Mouse (Mus musculus): Measurements from ENCODE around the gene Senp3.
A peak's percentile ranks its signal among the peaks of the same experiment; 100 is the strongest.

The Senp3 gene

DNA sequence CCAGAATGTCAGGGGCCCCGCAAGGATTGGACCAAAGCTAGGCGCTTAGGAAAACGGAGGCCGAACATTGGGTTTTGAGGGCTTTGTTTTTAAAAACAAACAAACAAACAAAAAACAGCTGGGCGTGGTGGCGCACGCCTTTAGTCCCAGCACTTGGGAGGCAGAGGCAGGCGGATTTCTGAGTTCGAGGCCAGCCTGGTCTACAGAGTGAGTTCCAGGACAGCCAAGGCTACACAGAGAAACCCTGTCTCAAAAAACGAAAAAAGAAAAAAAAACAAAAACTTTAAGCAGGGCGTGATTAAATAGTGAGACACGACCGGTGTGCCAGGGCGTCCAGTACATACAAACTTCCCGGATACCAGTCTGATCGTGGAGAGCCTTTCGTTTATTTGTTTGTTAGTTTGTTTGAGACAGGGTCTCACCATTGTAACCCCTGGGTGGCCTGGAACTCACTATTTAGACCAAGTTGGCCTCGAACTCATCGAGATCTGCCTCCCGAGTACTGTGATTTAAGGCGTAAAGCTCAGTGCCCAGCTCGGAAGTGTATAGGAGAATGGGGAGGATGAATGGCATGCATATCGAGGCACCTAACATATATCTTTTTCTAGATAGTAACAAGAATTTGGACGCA lies 440 bp upstream of the Senp3 start:
- no peak for DNase-seq (ENCODE audit: low spot score in 2 of 2)

DNA sequence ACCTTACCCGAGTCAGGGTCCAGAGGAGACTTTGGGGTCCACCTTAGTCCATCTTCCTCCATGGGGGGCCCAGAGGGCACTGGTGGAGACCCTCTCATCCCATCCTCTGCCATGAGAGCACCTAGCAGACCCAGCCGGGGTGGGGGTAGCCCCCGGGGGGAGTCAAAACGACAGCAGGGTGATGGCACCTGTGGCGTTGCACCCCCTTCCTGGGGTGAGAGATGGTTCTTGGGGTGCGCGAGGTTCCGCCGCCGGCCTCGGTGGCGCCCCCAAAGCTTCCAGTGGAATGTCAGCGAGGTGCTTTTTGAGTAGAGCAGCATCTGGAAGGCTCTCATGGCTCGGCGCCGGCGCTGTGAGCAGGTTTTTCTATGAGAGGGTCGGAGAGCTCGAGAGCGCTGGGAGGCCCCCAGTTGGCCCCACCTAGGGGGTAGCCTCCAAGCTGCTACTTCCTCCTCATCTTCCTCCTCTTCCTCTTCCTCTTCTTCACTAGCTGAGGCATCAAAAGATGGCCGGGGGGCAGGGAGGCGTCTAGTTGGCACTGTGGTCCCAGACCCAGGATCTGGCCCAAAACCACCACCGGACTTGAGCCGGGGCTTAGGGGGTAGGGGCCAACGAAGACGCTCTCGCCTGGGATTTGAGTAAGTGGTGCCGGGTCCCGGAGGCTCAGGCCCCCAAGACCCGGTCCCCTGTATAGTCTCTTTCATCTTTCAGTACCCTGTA lies 1.6 kb downstream of the Senp3 start:
- DNase-seq (ENCODE audit: low spot score in 2 of 2), result no peak

DNA sequence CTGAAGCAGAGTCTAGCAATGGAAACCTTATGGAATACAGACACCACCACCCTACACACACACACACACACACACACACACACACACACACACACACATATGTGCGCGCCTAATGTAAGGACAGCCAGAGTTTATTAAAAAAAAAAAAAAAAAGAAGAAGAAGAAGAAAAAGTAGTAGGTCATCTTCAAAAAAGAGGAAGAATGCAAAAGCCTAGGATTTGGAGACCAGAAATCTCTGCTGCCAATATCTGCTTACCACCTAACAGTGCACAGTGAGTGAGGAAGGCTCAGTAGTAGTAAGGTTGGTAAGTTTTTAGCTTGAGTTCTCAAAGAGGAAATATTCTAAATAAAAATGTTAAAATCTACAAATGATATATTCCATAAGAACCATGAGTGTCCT lies 2.7 kb downstream of the Senp3 start:
- no peak for DNase-seq (ENCODE audit: low spot score in 2 of 2)

DNA sequence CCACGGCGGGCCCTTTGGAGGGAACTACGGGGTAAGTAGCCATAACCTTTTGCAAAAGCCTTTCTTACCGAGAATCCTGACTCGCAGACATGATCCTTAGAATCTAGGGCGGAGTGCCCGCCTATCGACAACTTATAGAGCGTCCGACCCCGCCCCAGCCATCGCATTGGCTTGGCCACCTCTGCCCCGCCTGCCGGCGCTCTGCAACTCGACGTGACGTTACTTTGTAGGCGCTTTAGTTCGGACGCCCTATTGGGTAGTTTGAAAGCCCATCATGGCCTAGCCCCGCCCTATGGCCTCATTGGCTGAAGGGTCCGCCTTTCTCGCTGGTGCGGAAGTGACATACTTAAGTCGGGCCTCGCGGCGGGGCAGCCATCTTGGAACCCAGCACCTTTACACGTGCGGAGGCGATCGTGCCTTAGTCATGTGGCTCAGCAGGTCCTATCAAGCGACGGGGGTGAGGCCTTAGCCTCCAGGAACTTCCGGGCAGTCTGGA lies 9.6 kb downstream of the Senp3 start, which contains the start of gene Eif4a1:
Gene Eif4a1 (minus strand): TSS at position 213 of the 496 bp plus-strand sequence.
- peak; percentile 100 for DNase-seq (ENCODE audit: low spot score in 2 of 2)

DNA sequence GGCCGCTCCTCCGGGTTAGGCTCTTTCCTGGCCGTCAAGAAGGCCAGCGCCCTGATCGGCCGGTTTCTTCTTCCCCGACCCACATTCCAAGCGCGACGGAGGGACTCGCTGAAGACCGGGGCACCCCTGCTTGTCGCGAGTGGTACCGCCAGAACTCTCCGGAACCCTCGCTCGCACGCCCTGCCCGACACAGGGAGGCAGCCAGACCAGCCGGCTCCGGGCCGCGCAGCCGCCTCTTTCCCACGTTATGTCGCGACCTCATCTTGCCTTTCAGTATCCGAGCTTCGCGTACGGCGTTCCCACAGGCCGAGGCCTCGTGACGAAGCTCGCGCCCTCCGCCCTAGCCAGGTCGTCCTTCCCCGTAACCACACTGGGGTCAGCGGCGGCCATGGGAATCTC lies 10.2 kb downstream of the Senp3 start:
- DNase-seq (ENCODE audit: low spot score in 2 of 2), result no peak

DNA sequence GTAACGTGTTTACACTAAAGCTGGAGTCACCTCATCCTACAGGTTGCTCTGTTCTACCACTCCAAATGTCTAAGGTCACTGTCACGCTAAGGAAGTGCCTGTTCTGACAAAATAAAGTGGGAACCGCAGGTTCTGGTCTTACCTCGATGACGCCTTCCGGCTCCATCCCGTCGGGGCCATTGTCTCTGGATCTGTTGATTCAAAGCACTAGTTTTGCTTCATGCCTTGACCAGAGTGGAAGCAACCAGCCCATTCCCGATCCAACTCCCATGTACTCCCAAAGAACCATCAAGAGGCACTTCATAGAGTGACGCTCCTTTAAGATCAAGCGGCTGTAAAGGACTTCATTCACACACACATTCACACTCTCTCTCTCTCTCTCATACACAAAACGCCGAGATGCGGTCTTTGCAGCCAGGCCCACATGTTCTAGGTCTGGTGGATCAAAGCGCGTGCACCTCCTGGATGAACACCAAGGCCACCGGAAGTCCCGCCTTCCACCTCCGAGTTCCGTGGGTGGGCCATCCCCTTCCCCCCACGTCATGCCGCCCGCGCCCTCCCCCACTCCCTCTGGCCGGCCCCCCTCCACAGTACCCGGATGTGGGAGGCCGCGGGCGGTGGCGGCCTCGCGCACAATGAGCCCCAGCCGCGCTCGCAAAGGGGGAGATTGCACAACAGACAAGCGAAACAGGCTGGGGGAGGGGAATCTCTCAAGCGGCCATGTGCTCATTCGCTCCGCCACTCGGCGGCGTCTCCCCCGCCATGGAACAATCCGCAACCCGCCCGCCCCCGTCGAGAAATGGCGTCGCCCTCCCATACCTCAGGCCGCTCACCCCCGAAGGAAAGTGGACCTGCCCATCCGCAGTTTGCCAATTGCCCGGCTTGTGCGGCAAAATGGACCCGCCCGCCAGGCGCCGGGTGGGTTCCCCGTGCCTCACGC lies 10.8 kb downstream of the Senp3 start:
- DNase-seq (ENCODE audit: low spot score in 2 of 2), result peak; percentile 84 to 88

DNA sequence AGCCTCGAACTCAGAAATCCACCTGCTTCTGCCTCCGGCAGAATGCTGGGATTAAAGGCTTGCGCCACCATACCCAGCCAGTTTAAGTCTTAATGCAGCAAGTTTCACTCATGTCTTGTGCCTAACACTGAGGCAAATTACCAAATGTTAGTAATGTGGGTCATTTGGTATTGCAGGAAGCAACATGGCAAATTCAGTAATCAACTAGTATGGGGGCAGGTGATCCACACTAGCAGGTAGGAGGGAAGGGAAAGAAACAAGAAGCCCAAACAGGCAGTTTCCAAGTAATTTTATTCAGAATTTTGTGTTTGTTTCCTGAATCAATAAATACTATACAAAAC lies 15.2 kb downstream of the Senp3 start:
- DNase-seq (ENCODE audit: low spot score in 2 of 2), result no peak

DNA sequence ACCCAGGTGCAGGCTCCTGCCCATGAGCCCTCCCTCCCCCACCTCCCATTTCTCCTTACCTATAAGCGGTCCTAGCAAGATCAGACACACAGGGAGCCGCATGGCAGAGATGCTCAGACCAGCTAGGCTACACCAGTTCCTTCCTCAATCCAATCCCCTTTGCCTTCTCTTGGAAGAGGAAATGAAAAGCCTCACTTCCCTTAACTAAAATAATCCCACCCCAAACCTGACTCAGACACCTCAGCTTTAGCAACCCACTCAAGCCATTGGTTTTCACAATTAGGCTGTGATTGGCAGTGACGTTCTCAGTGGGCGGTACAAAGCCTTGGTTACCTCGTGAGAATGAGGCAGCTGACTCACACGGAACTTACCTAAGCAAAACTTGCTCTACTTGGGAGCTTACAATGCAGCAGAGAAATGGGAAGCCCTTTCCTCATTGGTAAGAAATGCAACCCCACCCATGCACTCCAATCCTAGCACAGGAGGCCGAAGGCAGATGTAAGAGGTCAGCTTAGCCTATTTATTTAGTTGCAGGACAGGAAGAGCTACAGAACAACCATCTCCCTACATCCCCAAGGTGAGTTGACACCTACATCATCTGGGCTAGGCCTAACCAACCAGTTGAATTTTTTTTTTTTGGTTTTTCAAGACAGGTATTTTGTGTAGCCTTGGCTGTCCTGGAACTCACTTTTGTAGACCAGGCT lies 15.8 kb downstream of the Senp3 start, which contains the start of gene Cd68:
Gene Cd68 (minus strand): TSS at position 193 of the 704 bp plus-strand sequence.
- peak; percentile 55 to 69 for DNase-seq (ENCODE audit: low spot score in 2 of 2)

DNA sequence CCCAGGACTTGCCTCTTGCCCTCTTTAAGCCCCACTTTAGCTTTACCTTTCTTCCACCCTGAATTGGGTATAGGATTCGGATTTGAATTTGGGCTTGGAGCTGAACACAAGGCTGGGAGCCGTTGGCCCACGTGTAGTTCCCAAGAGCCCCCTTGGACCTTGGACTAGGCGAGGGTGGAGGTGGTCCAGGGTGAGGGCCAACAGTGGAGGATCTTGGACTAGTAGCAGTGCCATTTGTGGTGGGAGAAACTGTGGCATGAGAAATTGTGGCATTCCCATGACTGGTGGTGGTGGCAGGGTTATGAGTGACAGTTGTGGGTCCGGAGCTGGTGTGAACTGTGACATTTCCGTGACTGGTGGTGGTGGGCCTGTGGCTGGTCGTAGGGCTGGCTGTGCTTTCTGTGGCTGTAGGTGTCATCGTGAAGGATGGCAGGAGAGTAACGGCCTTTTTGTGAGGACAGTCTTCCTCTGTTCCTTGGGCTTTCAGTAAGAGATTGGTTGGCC lies 16.4 kb downstream of the Senp3 start:
- DNase-seq (ENCODE audit: low spot score in 2 of 2), result no peak

DNA sequence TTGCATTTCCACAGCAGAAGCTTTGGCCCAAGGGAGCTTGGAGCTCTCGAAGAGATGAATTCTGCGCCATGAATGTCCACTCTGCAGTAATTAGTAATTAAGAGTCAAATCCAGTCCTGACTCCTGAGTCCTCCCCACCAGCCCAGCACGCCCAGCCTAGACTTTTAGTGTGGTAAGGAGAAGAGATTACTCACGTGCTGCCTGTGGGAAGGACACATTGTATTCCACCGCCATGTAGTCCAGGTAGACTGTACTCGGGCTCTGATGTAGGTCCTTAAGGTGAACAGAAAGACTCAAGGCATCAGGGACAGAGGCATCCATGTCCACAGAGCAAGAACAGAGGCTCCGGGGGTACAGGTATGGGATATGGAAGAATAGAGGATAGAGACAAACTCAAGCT lies 17.0 kb downstream of the Senp3 start:
- no peak for DNase-seq (ENCODE audit: low spot score in 2 of 2)

DNA sequence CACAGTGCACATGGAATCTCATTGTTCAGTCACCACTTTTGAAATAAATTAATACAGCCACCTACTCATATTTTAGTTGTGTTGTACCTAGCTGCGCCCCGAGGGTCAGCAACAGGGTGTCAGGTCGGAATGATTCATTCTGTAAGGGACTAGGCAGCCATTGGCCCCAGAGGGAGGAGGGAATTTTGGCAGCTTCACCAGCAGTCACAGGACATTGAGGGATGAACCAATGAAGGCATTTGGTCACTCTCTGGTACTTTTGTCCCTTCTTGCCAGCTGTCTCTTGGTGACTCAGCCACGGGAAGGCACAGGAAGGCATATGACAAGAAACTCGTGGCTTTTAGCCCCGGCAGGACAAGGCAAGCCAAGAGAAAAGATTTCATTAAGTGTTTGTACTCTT lies 18.1 kb downstream of the Senp3 start:
- DNase-seq (ENCODE audit: low spot score in 2 of 2), result no peak

DNA sequence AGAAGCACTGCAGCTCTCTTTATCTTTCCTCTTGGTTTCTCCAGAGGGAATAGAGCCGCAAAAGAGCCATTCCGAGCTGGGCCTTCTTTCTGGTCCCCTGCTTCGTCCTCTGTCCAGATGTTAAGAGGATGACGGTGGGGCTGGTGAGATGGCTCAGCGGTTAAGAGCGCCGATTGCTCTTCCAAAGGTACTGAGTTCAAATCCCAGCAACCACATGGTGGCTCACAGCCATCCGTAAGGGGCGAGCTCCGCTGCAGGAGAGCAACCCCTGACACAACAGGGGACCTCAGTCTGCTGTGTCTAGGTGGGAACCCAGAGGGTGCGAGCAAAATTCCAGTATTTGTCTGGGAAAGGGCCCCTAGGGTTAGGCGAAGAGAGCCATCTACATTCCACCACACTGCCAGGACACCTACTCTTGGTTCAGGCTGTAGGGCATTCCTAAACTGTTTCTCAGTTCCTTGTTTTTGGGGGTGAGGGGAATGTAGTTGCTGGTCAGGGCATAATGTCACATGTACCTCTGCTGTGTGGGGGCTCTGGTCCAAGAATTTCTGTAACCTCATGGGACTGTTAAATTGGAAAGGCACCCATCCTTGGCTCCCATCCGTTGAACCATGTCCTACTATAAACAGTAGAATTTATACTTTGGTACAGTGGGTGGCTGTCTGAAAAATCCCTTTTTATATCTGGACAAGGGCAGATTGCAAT lies 18.8 kb downstream of the Senp3 start:
- DNase-seq (ENCODE audit: low spot score in 2 of 2), result no peak

DNA sequence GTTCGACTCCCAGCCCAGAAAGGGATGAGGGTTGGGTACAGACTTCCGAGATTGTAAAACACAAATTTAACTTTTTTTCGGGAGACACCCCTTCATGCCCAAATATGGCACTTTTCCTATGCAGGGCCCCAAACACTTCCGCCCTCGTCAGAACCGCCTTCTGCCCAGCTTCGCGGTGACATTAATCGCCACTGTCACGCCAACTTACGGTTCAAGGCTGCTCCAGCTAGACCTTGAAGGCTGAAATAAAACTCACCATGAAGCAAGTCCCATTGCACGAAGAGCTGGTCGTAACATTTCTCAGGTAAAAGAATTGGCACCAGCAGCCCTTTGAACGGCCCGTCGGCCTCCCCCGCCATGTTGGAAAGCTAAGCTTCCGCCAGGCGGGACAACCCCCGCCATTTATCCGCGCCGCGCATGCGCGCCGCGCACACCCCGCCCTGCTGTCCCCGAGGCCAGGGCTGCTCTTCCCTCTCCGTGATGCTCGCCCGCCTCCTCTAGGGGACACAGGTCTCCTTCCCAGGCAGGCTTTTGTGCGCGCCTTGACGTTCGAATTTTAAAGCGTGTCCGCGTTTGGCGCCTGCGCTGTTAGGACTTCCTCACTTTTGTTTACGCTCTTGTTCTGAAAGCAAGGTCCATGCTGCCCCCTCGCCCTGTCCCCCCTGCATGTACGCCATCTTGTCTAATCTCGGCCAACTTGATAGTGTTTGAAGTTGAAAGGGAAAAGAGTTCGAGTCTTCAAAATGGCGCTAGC lies 19.5 kb downstream of the Senp3 start, which contains the start of gene Mpdu1:
Gene Mpdu1 (minus strand): TSS at position 430 of the 754 bp plus-strand sequence.
- peak; percentile 91 to 94 for DNase-seq (ENCODE audit: low spot score in 2 of 2)

DNA sequence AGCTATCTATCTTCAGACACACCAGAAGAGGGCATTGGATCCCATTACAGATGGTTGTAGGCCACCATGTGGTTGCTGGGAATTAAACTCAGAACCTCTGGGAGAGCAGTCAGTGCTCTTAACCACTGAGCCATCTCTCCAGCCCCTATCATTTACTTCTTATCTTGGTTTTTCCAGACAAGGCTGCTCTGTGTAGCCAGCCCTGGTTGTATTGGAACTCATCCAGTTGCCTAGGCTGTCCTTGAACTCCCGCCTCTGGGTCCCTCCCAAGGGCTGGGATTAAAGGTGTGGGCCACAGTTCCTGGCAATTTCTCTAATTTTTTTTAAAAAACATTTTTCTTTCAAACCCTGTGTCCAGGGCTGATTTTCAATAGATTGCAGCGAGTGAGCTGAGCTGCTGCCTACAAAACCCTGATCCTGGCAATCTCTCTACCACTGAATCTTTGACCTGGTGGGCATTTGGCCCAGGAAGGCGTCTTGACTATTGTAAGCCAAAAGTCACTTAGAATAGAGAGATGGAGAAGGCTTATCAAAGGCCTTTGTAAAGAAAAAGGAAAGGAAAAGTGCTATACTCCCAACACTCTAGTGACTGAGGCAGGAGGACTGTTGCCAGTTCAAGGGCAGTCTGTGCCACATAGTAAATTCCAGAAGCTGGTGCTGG lies 20.5 kb downstream of the Senp3 start:
- DNase-seq (ENCODE audit: low spot score in 2 of 2), result no peak

DNA sequence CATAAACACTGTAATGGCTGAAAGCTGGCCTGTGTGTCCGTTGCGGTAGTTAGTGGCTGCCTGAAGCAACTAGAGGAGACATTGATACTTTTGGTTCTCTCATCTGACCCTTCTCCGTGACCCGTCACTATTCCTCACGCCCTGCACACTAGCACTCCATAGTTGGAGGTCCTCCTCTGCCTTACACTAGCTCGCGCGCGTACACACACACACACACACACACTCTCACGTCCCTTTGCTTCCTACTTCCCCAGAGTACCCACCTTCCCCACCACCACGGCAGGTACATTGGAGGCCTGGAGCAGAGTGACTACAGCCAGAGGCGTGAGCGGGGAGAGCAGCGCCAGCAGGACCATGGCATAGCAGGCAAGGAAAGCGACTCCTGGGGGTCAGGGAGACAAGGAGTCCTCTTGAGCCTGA lies 24.4 kb downstream of the Senp3 start:
- DNase-seq (ENCODE audit: low spot score in 2 of 2), result no peak

DNA sequence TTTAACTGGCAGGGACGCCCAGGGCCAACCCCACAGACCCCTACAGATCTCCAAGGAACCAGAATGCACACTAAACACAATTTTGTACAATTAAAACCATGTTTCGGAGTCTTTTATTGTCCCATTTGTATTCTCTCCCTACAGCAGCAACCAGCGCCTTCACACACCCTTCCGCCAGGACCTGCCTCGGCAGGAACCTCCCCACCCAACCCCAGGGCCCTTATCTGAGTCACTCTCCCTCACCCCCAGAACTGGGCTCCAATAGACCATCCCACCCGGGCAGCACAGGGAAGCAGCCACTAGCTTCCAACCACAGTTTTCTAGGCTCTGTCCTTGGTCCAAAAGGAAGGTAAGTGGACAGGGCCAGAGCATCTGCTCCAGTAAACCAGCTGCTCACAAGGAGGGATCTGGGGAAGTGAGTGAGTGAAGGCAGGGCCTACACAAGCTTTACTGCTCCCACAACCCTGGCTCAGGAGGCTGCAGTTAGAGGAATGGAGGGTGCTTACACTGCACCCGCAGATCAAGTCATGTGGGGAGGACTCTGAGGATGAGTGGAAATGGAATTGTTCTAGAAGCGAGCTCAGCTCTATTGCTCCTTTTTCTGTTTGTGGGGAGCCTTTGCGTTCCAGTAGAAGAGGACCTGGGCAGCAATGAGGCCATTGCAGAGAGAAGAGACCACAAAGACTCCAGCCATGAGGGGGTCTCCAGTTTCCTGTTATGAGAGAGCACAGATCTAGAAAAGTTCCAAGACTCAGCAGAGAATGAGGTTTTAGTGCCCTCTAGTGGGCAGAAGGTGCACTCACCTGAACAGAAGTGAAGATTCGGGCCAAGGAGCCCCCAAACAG lies 25.0 kb downstream of the Senp3 start:
- no peak for DNase-seq (ENCODE audit: low spot score in 2 of 2)

DNA sequence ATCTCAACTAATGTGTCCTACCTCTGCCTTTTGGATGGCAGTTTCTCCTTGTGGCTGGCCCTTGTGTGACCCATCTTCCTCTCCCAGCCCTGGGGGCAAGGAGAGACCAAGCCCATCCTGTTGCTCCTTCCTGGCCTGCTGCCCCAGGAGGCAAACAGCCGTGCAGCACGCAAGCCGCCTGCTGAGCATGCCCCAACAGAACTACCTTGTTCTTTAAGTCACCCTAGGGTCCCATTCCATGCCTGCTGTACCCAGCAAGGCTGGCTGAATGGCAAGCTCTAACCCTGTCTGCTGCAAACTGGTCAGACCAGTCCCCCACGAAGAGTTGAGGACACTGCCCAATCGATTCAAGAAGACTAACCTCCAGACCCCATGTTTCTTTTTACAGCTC lies 25.8 kb downstream of the Senp3 start:
- no peak for DNase-seq (ENCODE audit: low spot score in 2 of 2)

DNA sequence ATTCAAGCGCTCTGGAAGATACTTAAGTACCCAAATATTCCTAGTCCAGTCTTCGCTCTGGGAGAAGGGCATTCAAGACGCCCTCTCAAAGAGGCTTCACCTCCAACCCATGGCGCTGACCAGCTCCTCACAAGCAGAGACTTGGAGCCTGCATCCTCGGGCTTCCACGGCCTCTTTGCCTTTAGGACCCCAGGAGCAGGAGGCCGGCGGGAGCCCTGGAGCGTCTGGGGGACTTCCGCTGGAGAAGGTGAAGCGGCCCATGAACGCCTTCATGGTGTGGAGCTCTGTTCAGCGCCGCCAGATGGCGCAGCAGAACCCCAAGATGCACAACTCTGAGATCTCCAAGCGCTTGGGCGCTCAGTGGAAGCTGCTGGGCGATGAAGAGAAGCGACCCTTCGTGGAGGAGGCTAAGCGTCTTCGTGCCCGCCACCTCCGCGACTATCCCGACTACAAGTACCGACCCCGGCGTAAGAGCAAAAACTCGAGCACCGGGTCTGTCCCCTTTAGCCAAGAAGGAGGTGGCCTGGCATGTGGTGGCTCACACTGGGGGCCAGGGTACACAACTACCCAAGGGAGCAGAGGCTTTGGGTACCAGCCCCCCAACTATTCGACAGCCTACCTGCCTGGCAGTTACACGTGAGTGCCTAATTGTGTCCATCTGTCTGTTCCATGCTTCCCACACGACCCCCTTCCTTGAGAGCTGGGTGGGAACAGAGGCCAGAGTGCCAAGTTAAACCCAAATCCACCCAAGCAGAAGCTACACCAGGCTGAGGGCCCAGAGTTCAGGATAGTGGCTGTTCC lies 26.4 kb downstream of the Senp3 start, which contains the start of gene Sox15:
Gene Sox15 (plus strand): TSS at position 51 of the 801 bp plus-strand sequence.
- DNase-seq (ENCODE audit: low spot score in 2 of 2), result peak in 1 of 2 experiments; percentile 69

Measured in frontal cortex, postnatal 14 days (tissue).